Mouse (Mus musculus) thymus, postnatal 10 days (tissue): ENCODE measurements around the gene Ano10.
"Not testable (repeated sequence)": the region's sequence is repeated elsewhere in the genome, so short reads cannot be mapped to it uniquely, and the experiment has no call there.

ENCODE experiments used
- DNase-seq, 2 experiments: peaks; one replicate each; pipeline ENCODE4 v3.0.0; 2021; ENCODE audit warnings: low spot score in 2 of 2

Ano10 gene

GRCm38 (mm10) chr9:122198621-122199020, 95.6 kb downstream of the Ano10 start:
- DNase-seq = no peak

DNA sequence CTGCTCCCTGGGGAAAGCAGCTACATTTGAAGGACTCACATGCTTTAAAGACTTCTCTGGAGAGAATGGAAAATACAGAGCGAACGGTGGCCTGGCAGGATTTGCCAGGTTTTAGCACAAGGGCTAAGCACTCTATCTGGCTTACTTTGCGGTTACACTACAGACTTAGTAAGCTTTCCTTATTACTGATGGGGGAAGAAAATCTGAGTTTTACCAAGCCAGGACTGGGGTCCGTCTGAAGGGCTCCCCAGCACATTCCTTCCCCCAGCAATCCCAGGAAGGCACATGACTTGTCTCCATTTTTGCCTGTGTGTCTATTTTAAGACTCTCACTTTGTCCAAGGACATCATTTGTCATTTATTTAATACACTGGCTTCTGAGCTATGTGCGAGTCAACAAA, 97.2 kb downstream of the Ano10 start:
- no peak for DNase-seq

DNA sequence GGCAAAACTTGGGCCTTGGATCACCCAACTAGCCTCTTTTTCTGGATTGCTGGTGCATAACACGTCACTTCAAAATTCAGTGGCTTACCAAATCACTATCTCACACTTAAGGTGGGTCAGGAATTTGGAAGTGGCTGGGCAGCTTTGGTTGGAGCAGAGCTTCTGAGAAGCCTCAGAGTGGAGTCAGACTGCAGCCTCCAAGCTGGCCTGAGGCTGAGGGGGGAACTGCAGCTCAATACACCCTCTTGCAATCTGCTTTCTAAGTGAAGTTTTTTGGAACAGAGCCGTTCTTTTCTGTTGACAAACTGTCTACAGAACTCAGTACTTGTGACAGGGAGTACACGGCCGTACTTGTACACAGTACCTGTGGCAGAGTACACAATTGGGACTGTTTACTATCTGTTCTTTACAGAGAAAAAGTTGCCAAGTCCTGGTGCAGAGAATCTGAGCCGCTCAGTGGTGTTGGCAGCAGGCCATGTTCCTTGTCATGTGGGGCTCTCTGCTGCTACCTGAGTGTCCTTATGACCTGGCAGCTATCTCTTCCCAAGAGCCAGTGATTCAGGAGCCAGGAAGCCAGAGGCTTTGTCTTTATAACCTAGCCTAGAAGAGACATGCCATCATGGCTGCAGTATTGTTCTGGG, 99.1 kb downstream of the Ano10 start:
- DNase-seq = no peak

GRCm38 (mm10) chr9:122193823-122194222, 100.4 kb downstream of the Ano10 start:
- no peak for DNase-seq

GRCm38 (mm10) chr9:122193361-122193760, 100.9 kb downstream of the Ano10 start:
- DNase-seq = no peak

- peak; percentile 73 to 78 for DNase-seq
Measured at GRCm38 (mm10) chr9:122188724-122189123, 105.5 kb downstream of the Ano10 start.

DNA sequence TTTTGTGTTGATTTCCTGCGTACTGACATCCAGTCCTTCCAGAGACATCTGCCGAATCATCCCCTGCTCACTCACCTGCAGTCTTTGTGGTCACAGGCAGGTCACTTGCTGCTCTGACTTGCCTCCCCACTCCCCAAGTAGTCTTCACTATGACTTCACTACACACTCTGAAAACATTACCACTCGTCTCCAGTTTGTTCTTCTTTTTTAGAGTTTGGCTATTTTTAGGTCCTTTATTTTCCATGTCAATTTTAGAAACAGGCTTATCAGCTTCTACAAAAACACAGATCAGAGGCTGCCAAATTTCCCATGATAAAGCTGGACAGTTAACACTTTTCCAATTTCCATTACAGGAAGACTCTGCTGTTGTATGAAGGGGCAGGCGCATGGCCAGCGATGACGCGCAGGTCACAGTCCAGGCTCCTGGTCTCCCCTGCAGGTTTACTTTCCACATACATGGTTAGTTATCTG, 106.7 kb downstream of the Ano10 start:
- DNase-seq = no peak

DNA sequence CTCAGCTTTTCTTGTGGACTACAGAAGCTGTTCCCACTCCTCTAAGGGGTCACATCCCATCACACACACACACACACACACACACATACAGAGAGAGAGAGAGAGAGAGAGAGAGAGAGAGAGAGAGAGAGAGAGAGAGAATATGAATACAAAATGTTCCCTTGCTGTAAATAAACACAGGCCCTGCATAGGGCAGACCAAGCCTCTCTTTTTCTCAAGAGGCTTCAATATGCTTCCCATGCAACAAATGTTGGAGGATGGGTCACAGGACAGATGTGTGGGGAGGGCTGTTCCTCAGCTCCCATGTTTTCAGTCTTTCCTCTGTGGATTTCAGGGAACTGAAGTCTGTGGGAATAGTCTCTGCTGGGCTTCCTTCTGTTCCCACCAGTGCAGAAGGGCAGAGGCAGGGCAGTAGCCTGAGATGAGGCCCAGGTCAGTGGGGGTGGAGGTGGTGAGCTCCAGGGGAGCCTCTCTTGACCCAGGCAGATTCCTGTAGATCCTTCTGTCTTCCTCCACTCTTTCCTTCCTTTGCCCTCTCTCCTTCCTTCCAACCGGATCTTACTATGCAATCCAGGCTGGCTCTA, 107.5 kb downstream of the Ano10 start:
- no peak for DNase-seq

DNA sequence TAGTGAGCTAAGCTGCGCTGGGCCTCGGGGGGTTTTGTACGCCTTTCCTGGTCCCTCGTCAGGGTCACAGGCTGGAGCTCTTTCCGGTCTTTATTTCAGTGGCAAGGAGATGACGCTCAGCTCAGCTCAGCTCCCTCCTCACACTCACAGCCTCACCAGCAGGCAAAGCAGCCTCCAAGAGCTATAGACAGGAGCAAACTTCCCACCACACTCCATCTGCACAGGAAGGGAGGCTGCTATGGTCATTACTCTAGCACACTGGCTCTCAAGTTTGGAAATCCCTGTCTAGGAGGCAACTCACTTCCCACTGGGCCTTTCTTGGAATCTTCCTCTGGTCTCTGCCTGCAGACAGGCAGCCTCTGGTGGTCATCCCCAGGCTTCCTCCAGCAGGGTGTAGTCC, 108.3 kb downstream of the Ano10 start:
- no peak for DNase-seq

GRCm38 (mm10) chr9:122185061-122185460, 109.2 kb downstream of the Ano10 start:
- peak; percentile 77 to 92 for DNase-seq

DNA sequence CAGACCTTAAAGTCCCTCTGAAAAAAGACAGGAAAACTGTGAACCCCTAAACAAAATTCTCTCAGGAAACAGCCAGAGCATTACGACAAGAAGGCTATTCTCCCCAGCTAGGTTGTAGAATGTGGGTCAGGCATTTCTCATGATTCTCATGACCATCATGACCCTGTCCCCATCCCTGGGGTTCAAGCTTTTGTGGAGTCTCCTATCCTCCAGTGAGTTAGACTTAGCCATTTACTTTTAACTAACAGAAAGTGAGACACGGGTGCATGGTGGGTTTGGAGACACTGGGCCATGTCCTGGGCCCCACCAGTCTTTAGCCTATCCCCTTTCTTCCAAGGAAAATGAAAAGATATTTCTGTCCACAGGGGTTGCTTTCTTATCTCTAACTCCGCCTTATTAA, 109.9 kb downstream of the Ano10 start:
- no peak for DNase-seq

GRCm38 (mm10) chr9:122183074-122183473, 111.1 kb downstream of the Ano10 start:
- DNase-seq = no peak

DNA sequence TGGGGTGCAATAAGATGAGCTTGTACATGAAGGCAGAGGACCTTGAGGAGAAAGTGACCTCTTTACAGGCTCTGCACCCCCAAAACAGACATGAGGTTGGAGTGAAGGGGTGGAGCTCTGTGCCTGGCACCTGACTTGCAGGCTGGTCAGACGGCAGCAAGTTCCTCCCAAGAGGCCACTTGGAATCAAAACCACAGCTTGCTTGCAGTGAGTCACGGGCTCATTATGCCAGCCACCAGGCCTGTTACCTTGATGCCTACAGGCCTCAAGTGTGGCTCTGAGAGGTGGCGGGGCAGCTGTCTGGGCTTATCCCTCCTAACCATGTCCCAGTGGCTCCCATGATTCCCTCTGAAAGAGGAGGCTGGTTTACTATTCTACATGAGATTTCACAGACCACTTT, 114.1 kb downstream of the Ano10 start:
- DNase-seq = no peak

DNA sequence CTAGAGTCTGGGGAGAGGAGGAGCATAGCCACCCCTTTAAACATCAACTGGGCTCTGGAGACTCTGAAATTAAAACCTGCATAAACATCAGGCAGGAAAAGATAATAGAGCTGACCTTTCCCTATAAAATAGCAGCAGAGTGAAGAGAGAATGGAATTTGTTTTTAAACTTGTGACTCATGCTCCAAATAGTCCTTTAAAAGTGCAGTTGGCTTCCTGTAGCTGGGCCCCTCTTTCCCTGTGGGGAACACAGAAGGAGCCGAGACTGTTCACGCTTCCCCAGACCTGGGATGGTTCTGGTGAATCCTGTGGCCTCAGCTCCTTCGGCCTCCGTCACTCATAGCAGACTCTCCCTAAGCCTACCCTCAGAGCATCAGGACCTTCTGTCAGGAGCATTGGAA, 115.8 kb downstream of the Ano10 start:
- DNase-seq = no peak

GRCm38 (mm10) chr9:122177256-122178220, 116.7 kb downstream of the Ano10 start:
- DNase-seq = no peak

DNA sequence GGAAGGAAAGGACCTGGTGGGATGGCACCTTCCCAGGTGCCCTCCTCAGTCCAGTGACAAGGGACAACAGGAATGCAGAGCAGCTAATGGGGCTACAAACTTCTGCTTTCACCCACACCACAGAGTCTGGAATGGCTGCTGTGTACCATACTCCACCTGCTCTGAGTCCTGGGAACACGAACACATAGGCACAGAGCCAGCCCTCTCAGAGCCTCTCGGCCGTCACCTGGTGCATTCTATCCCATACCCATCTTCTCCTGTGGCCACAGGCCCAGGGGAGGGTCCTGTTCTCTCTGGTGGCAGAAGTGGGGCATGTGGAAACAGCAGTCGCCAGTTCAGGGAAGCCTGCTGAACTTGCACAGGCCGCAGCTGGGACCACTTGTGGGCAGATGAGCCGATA, 119.5 kb downstream of the Ano10 start:
- DNase-seq = no peak

DNA sequence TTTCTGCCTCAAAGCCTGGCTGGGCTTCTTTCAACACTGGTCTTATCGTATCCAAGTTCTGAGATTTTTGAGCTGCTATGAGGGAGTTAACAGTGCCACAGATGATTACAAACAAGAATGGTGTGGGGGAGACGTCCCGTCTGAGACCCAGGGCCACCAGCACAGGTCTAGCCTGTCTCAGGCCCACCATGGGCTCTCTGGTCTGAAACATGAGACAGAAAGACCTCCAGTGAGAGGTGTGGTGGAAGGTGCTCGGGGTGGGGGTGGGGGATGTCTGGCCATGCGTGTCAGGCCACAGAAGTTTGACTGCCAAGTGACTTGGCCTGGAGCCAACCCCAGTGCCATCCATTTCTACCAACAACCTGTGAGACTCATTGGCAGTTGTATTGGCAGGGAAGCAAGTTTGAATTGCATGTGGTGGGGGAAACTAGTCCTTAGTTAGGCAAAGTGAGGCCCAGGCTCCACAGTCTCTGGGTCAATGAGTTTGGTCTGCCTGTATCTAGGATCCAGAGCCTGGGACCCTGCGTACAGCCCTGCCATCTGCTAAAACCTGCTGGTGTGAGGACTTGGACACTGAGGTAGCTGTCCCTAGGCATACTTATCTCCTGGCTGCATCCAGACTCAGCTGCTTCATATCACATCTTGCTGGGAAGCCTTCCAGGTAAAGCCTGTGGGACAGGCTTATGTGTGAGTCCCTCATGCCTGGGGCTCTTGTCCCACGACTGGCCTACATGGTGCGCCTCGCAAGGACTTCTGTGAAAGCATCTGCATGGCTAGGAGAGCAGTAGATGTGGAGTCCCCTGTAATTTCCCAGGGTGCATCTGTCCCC, 120.6 kb downstream of the Ano10 start:
- no peak for DNase-seq

DNA sequence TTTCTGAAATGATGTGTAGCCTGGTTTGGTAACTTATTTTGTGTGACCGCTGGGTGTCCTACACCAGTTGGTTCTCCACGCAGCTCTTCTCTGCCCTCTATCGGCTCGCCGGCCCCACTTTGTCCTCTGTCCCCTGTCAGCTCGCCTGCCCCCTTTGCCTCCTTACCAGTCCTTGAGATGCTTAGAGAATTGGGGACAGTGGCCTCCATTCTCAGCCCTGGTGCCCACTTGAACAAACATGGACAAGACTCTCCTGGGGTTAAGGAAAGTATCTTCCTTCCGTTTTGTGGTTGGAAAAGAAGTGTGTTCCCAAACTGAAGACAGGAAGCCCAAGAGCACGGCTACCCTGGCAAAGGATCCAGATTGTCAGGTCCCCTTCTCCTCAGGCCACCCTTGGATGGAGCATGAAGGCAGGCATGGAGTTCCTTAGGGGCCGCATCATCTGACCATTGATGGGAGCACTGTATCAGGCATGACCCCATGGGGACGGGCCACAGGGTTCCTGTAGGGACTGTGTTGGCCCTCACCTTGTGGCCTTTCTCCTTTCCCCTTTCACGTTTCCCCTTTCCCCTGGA, 121.5 kb downstream of the Ano10 start:
- DNase-seq = no peak

DNA sequence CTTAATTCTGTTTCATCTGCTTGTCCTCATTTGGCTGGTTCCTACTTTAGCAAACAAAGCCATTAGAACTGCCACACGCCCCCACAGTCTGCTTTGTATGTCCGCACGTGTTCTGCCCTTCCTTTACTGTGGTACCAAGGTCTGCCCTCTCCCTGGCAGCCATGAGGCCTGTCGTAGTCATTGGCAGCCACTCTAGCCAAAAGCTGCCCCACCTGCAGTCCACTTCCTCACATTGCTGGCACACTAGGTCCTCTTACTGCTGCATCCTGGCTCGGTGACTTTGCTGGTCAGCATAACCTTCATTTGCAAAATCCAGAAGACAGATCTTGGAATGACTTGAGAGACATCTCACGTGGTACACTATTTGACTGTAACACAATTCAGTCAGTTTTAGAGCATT, 124.3 kb downstream of the Ano10 start:
- DNase-seq = no peak

- DNase-seq = not testable (repeated sequence)
Measured at GRCm38 (mm10) chr9:122167719-122168118, 126.5 kb downstream of the Ano10 start.

GRCm38 (mm10) chr9:122164535-122164934, 129.7 kb downstream of the Ano10 start:
- DNase-seq = no peak
